In the genomic region with DNA sequence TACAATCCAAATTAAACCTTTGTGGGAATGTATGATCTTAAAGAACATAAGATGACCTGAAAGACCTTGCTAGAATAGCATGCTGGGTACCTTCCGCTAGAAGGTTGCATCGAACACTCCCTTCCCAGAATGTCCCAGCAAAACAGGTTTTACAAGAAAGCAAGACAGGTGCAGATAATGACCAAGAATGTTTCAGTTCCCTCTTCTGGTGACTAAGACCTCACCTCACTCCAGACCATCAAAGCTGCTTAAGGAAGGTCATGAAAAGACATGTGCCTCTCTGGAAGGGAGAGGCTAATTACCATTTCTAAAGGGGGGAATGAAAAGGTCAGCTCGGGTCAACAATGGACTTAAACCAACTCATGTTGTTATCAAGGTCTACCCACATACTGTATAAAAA, we compare ENCODE assay signal across 24 mouse cellular contexts. TPM values are rescaled to one million over a fixed set of nuclear protein-coding genes. Genes with fewer than 3 reads are reported as not detected.
"Had no signal": no experiment of that assay in that cellular context is flagged by ENCODE, and none has a peak within 500 bp of the region (broad histone marks: within the 10 kb centered on the region; RNA-seq: fewer than 3 reads in every experiment).

No protein-coding gene starts in this region.

- H3K9me3 ChIP-seq: lung, embryonic 15.5 days; midbrain, embryonic 13.5 days; midbrain, embryonic 15.5 days; neural tube, embryonic 12.5 days; stomach, embryonic 15.5 days had no signal

- H3K4me2 ChIP-seq: lung, embryonic 15.5 days; midbrain, embryonic 11.5 days; midbrain, embryonic 13.5 days; midbrain, embryonic 15.5 days; neural tube, embryonic 12.5 days; stomach, embryonic 15.5 days had no signal

- H3K4me1 ChIP-seq: lung, embryonic 15.5 days; midbrain, embryonic 13.5 days; midbrain, embryonic 15.5 days; neural tube, embryonic 12.5 days; stomach, embryonic 15.5 days had no signal

- DNase-seq: liver, postnatal 0 days; lung, adult 2 months; lung, postnatal 14 days; lung, postnatal 36 days; right cerebral cortex, postnatal 14 days; thymus, adult 2 months; thymus, postnatal 25 days had no signal

- H3K36me3 ChIP-seq: lung, embryonic 15.5 days; midbrain, embryonic 13.5 days; midbrain, embryonic 15.5 days; neural tube, embryonic 12.5 days; stomach, embryonic 15.5 days had no signal

- H3K27me3 ChIP-seq: lung, embryonic 15.5 days; midbrain, embryonic 13.5 days; midbrain, embryonic 15.5 days; neural tube, embryonic 12.5 days; stomach, embryonic 15.5 days had no signal

- ATAC-seq: liver, postnatal 0 days; lung, postnatal 0 days; midbrain, embryonic 13.5 days; midbrain, embryonic 15.5 days had no signal

- H3K9ac ChIP-seq: liver, postnatal 0 days; lung, embryonic 15.5 days; midbrain, embryonic 13.5 days; midbrain, embryonic 15.5 days; neural tube, embryonic 12.5 days; stomach, embryonic 15.5 days had no signal

- H3K4me3 ChIP-seq: lung, embryonic 15.5 days; megakaryocyte, embryonic 14.5 days; midbrain, embryonic 13.5 days; midbrain, embryonic 15.5 days; neural tube, embryonic 12.5 days; stomach, embryonic 15.5 days had no signal

- H3K27ac ChIP-seq: lung, embryonic 15.5 days; macrophage; midbrain, embryonic 13.5 days; midbrain, embryonic 15.5 days; neural tube, embryonic 12.5 days; stomach, embryonic 15.5 days; stomach, postnatal 0 days had no signal

RNA-seq across cellular contexts. Expression of gene Ifna13, which starts 9.4 kb away (rescaled TPM):
- total RNA-seq: midbrain, postnatal 0 days; monocyte, adult 5-6 weeks; neutrophil, adult 5-6 weeks had no signal
- polyA plus RNA-seq: liver, postnatal 0 days; lung, adult 2 months; lung, embryonic 15.5 days; lung, postnatal 0 days; macrophage; midbrain, embryonic 11.5 days; midbrain, embryonic 13.5 days; midbrain, embryonic 15.5 days; midbrain, postnatal 0 days; neural tube, embryonic 12.5 days; neural tube, embryonic 14.5 days; spleen, adult 2 months; stomach, embryonic 15.5 days; stomach, postnatal 0 days; testis, adult 2 months; thymus, adult 2 months had no signal

RNA-seq across cellular contexts. Expression of gene C87499, which starts 19.4 kb away (rescaled TPM):
- total RNA-seq: megakaryocyte progenitor cell, adult 5-6 weeks; midbrain, postnatal 0 days; monocyte, adult 5-6 weeks; neutrophil, adult 5-6 weeks had no signal
- polyA plus RNA-seq: liver, postnatal 0 days; lung, adult 2 months; lung, embryonic 15.5 days; lung, postnatal 0 days; macrophage; midbrain, embryonic 11.5 days; midbrain, embryonic 13.5 days; midbrain, embryonic 15.5 days; midbrain, postnatal 0 days; neural tube, embryonic 12.5 days; neural tube, embryonic 14.5 days; spleen, adult 2 months; stomach, embryonic 15.5 days; stomach, postnatal 0 days; testis, adult 2 months; thymus, adult 2 months had no signal

RNA-seq across cellular contexts. Expression of gene Ifna16, which starts 23.1 kb away (rescaled TPM):
- total RNA-seq: megakaryocyte progenitor cell, adult 5-6 weeks; midbrain, postnatal 0 days; monocyte, adult 5-6 weeks; neutrophil, adult 5-6 weeks had no signal
- polyA plus RNA-seq: liver, postnatal 0 days; lung, adult 2 months; lung, embryonic 15.5 days; lung, postnatal 0 days; macrophage; midbrain, embryonic 11.5 days; midbrain, embryonic 13.5 days; midbrain, embryonic 15.5 days; midbrain, postnatal 0 days; neural tube, embryonic 12.5 days; neural tube, embryonic 14.5 days; spleen, adult 2 months; stomach, embryonic 15.5 days; stomach, postnatal 0 days; testis, adult 2 months; thymus, adult 2 months had no signal

RNA-seq across cellular contexts. Expression of gene Ifna2, which starts 30.1 kb away (rescaled TPM):
- total RNA-seq: megakaryocyte progenitor cell, adult 5-6 weeks; midbrain, postnatal 0 days; monocyte, adult 5-6 weeks; neutrophil, adult 5-6 weeks had no signal
- polyA plus RNA-seq: liver, postnatal 0 days; lung, adult 2 months; lung, embryonic 15.5 days; lung, postnatal 0 days; macrophage; midbrain, embryonic 11.5 days; midbrain, embryonic 13.5 days; midbrain, embryonic 15.5 days; midbrain, postnatal 0 days; neural tube, embryonic 12.5 days; neural tube, embryonic 14.5 days; spleen, adult 2 months; stomach, embryonic 15.5 days; stomach, postnatal 0 days; testis, adult 2 months; thymus, adult 2 months had no signal

RNA-seq across cellular contexts. Expression of gene Ifnab, which starts 37.5 kb away (rescaled TPM):
- total RNA-seq: megakaryocyte progenitor cell, adult 5-6 weeks; midbrain, postnatal 0 days; monocyte, adult 5-6 weeks; neutrophil, adult 5-6 weeks had no signal
- polyA plus RNA-seq: liver, postnatal 0 days; lung, adult 2 months; lung, embryonic 15.5 days; lung, postnatal 0 days; macrophage; midbrain, embryonic 11.5 days; midbrain, embryonic 13.5 days; midbrain, embryonic 15.5 days; midbrain, postnatal 0 days; neural tube, embryonic 12.5 days; neural tube, embryonic 14.5 days; spleen, adult 2 months; stomach, embryonic 15.5 days; stomach, postnatal 0 days; thymus, adult 2 months had no signal
